Mouse (Mus musculus): Measurements from ENCODE around the gene Efcab11. TPM values are rescaled to one million over a fixed set of nuclear protein-coding genes. Genes with fewer than 3 reads are reported as not detected.
"Not testable (repeated sequence)": the region's sequence is repeated elsewhere in the genome, so short reads cannot be mapped to it uniquely, and the experiment has no call there.

Efcab11 gene
- total RNA-seq, 1 experiment from 2014 or later = 0.96 TPM

DNA sequence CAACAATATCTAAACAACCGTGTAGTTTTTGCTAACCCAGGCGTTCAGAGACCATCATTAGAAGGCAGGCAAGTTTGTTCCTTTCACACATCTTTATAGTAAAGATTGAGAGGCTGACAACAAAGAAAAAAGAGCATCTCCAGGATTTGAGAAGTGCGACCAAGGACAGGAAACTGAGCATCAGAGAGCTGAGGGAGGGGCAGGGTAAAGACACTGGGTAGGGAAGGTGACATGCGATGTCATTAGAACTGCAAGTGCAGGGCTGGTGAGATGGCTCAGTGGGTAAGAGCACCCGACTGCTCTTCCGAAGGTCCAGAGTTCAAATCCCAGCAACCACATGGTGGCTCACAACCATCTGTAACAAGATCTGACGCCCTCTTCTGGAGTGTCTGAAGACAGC is 77.5 kb downstream of the Efcab11 start:
- not testable (repeated sequence) for DNase-seq

DNA sequence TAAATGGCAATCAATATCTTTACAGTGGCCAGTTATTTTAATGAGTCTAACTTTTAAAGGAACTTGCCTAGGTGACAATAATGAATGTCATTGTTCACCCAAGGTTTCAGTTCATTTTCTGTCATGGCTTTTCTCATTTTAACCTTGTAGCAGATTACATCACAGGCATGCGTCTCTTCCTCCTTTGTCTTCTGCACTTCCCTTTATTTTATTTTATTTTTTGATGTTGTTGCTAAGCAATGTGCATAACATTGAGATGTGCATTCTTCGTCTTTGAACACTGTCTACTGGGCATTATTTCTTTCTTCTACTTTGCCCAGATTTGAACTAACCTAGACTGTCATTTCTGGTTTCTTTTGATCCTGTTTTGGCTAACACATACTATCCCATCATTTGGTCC is 88.3 kb downstream of the Efcab11 start:
- DNase-seq = no peak

DNA sequence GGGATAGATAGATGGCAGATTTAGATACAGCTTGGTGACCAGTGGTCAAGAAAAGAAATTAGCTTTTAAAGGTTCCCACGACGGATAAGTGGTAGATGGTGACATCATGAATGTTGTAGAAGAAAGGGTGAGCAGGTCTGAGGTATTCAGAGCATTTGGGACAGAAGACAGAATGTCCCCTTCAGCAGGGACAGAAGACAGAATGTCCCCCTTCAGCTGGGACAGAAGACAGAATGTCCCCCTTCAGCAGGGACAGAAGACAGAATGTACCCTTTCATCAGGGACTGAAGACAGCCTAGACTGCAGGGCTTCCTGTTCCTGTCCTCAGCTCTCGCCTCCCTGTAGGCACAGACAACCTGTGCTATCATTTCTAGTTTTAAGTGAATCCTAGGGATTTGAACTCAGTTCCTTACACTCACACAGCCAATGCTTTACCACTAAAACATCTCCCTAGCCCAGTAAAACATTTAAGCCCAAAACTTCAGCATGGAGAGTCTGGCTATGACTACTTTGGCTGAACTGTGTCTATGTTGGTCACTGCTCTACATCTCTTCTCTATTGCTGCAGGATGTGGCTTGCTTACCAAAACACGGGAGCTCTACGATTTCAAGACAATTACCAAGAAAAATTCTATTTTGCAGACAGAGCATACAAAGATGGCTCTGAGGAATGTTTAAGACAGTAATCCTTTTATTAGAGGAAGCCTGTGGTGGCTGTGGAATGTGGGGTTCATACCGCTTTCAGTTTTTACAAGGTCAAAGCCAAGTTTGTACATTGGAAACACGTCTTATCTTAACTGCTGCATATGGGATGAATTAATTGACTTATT is 89.2 kb downstream of the Efcab11 start:
- no peak for DNase-seq

DNA sequence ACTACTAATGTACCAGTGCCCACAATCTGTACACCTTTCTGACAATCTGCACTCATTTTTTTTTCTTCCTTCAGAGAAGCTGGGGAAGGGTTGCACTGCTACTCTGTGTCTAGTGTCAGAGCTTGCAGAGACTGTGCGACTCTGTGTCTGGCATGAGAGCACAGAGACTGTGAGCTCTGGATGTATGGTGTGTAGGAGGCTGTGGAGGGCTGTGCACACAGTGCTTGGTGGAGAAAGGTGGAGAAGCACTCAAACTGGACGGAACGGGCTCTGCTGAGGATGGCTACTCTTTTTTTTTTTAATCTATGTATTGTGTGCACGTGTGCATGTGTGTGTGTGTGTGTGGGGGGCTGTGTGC is 90.1 kb downstream of the Efcab11 start:
- DNase-seq = no peak

DNA sequence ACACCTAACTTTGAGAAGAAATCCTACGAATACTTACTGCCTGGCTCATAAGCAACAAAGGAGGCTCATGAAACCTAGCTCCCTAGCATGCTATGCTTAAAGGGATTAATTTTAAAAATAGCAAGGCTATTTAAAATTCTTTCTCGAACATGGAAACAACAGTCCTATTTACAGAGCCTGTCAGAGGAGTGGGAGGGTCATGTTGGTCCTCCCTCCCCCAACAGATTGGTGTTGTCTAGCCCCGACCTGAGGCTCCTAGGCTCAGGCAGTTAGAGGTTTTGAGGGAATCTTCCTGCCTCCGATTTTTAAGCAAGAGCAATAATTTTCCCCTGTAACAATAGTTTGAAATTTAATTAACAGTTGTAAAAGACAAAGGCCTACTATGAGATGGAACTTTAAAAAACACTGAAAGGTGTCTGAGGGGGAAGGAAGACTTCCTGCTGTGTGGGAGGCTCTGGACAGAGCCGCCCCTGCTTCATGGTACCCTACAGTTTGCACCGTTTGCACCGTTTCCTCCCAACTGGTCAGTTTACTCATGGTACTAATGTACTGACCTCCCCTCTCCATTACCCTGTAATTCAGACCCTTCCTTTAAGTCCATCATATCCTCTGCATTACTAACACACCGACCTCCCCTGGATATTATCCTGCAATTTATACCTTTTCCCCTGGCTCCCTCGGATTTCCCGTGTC is 90.6 kb downstream of the Efcab11 start:
- DNase-seq = no peak

DNA sequence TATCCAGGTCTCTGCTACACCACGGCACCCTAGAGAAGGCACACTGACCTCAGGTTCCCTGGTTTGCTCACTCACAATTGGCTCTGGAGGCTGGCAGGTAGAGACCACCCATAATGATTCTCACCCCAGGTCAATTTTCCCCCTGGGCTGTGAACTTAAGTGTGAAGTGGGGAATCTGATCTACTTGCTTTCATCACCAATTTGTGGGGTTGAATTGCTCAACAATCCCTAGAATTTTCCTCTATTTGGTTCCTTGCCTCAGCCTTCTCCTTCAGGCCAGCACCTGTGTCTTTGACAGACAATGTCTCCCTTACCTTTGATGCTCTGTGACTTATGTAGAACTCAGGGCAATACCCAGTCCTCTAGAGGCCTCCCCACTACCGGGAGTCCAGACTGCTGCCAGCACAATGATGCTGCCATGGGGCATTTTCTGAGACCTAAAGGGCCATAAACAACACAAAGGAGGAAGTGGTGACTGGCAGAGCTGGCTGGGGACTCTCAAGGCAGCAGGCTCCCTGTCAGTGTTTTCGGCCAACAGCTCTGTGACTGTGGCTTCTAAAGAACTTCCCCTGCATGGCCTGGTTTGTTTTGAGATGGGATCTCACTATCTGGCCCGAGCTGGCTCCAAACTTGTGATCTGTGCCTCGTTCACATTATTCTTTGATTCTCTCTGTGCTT is 94.8 kb downstream of the Efcab11 start:
- DNase-seq = no peak

DNA sequence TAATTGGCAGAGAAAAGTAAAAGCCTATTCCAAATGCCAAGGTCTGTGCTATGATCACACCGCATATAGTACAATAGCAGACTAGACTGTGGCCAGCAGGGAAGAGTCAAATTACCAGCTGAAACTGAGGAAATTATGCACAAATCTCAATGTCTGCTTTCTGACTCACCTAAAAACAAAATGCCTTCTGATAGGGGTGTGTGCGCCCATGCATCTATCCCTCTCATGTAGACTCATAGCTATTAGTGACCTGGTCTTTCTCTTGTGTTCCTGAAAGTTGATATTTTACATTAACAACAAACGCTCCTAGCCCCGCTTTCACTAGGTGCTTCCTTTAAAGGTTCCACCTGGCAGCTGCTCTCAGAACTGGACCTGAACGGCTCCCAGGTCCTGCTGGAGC is 102.5 kb downstream of the Efcab11 start:
- DNase-seq = no peak

DNA sequence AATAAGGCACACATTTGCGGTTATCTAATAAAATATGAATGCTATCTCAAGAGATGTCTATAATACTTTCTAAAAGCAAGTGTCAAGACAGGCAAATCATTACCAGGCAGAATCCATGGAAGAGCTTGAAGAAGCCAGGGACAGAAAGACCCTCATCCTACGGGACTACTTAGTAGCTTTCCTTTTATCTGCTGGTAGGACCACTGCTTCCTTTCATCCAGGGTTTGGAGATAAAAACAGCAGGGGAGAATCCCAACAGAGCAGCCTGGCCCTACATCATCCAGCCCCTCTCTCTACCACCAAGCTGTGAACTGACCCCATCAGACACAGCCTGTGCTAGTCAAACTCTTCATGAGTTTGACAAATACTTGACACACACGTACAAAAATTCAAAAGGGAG is 103.8 kb downstream of the Efcab11 start:
- DNase-seq = no peak

DNA sequence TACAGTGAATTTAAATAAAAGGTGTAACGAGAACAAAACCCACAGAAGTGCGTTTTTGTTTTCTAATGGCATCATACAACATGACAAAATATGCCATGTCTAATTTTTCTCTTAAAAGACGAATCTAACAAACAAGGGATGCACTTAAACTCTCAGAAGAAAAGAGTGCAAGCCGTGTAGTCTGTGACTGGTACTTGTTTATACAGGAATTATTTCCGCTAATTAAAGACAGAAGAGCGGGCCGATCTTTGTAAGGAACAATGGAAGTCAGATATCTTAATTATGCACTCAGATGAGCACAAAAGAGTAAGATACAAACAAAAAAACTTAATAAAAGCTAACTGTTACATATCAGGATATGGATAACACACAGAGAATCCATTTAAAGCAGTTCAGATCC is 104.3 kb downstream of the Efcab11 start:
- no peak for DNase-seq

DNA sequence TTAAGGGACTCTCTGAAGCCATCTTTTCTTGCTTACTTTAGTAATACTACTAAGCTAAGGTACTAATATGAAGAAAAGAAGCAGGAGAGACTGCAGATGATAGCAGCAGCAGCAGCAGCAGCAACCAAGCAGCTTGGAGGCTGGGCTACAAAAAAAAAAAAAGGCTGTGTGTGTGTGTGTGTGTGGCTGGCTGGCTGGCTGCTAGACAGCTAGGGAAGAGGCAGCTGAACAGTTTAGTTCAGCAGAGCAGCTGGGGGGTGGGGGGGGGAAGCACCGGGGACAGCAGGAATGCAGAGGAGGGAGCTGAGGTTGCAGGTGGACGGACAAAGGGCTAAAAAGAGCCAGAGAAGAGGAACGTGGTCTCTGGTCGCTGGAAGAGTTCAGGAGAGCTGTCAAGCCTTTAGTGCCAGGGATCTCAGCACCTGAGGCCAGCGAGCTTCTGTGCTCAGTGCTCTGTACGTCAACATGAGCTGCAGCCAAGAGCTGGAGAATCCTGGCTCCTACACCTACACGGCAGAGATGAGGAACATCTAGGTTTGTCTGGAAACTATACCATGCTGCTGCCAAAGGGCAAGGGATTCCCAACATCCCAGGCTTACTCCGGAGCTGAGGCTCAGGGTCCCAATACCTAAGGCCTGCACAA is 107.6 kb downstream of the Efcab11 start:
- DNase-seq = no peak

DNA sequence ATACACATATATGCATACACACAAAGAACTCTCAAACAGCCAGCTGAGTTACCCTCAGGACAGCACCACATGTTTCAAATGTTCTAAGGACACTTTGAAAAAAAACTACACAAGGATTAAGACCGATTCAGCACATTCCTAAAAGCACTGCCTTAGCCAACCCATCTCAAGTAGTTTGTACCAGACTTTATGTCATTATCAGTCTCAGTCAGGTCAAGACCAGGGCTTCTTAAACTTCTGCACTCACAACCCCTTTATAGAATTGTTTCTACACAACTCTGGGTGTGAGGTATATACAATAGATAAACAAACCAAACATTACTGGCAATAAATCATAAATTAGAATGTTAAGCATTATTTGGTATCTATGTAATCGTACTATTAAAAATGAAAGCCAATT is 109.4 kb downstream of the Efcab11 start:
- no peak for DNase-seq

DNA sequence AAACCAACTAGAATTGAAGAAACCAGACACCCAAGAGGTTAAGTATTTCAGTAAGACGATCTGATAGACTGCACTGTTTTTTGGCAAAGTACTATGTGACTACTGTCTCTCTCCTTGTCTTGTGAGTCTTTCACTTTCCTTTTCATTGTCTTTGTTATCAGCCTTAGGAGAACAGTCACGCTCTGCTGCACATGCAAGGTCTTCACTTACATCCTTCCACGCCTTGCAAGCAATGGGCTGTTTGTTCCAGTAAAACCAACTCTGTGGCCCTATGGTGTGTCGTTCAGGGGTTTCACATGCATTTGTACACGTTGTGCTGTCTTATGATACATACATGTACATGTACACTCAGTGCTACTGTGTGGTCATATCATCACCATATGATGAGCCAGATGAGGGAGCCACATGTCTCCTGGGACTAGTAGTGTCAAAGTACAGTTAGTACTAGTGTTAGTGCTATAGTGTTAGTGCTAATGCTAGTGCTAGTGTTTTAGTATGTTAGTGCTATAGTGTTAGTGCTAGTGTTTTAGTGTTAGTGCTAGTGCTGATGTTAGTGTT is 110.5 kb downstream of the Efcab11 start:
- DNase-seq = no peak

DNA sequence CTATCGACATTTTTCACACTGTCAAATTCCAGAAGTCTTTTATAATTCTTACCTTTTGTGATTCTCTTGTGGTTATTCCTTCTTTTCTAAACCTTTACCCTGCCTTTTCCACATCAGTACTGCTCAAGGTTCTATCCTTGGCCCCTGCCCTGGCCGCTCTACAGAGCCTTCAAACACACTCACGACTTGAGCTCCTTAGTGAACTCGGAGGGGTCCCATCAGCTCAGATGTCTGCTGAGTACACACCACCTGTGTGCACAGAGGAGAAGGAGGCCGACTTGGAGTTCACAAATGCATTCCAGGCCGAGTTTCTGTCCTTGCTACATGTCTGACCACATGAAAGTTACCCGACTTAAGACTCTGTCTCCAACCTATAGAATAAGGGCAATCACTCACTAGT is 113.2 kb downstream of the Efcab11 start:
- no peak for DNase-seq

DNA sequence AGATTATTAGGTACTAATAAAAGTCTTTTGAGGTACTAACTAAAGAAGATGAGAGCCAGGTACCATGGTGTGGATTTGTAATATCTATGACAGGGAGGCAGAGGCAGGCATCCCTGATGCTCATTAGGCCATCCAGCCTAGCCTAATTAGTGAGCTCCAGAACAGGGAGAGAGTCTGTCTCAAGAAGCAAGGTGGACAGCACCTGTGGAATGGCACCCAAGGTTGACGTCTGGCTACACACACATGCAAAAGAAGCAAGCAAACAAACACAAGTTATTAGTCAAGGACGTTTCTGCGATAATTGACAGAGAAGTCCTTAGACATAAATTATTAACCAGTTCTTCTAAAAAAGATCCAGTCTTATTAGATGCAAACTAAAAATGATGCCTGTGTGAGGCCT is 114.6 kb downstream of the Efcab11 start:
- no peak for DNase-seq

DNA sequence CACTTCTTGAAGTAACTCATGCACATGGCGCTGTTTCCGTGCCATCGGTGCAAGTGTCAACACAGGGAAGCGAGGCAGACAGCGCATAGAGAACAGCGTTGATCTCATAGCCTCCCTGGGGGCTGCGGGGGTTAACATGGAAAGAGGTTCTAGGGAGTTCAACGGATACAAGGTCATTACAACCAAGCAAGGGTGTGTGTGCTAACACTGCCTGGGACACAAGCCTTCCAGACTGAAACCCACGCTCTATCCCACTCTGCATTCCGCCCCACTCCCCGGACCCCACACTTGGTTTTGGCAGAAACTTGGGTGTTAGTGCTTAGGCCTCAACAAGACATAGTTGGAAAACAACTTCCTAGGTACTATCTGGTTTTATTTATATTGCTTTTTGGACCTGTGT is 116.5 kb downstream of the Efcab11 start:
- DNase-seq = no peak

DNA sequence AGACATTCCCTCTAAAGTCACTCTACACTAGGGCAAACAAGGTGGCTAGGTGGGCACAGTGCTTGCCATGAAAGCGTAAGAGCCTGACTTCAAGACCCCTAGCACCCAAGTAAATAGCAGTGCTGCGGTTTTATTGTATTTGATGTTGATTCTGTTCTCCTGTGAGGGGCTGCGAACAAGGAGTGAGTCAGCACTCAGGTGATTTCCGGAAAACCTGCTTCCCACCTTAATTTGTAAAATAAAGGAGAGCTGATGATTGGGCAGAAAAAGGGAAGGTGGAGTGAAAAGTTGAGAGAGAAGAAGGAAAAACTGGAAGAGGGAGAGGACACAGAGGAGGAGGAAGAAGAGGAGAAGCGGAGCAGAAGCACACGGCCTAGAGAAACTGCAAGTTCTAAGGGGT is 118.3 kb downstream of the Efcab11 start:
- DNase-seq = no peak

DNA sequence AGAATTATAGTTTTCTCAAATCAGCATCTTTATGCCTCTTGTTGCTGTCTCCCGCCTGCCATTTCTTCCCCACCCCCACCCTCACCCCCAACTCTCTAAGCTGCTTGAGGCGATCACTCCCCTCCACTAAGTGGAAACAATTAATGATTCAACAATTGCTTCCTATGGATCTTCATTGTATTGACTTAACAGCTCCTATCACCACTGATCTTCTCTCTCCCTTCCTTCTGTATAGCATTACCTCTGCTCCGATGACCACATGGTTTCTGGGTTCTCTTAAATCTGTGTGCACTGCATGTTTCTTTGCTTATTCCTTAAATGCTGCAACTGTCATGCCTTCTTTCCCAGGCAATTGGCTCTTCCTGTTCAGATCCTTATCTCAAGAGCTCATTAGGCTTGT is 120.2 kb downstream of the Efcab11 start:
- no peak for DNase-seq

DNA sequence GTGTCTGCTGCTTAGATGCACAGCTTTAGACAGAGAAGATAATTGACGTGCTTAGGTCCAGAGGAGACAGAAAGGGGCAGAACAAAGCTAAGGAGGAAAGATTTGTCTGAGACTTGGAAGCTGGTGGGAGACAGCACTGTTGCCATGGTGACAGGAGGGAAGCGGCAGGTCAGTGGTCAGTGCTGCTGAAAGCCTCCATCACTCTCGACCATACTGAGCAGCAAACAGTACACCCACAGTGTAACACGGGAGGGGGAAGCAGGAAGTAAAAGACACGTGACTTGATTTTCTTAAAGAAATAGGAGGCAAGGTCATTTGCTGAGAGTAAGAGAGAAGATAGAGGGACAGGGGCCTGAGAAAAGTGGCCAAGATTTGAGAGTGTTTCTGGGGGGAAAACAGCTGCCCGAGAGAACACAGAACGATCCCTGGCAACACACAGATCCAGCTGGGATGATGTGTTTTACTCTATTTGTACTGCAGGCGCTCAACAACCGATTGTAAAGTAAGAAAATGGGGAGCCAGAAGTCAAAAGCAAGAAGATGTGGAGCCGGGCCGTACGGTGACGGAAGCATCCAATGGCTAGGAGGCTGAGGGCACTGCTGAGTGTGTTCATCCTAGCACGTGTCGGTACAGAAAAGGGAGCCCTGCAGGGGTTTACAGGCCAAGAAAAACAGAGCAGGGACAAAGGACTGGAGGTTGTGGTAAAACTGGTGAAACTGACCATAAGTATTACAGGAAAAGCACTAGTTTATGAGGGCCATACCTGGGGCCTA is 126.3 kb downstream of the Efcab11 start:
- DNase-seq = no peak

DNA sequence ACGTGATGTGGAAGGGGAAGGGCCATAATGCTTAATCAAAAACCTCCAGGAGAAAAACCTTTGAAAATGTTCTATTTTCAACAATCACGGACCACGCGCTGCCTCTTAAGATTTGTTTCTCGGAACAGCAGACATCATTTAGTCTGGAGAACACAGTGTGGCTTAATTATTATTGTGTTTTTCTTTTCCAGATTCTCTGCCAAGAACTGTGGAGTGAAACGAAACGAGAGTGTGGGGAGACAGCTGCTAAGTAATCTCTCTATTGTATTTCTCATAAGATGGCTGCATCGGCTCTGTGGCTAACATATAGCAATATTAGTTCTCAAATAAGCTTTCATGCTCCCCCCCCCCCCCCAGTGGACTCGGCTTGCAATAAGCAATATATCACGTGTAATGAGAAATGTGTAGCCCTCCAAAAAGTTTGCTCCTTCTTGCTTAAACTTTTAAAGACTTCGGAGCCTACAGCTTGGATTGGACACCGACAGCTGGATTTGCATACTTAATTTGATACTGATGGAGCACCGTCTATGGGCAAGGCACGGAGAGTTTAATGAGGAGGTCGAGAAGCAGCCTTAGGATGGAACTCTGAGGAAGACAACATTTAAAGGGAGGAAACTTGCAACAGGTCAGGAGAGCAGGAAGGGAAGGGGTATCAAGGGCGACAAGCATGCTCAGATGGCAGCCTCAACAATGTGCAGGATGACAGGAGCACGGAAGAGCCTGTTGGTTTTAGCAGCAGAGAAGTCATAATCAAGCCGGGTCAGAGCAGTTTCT is 127.1 kb downstream of the Efcab11 start:
- DNase-seq = no peak

DNA sequence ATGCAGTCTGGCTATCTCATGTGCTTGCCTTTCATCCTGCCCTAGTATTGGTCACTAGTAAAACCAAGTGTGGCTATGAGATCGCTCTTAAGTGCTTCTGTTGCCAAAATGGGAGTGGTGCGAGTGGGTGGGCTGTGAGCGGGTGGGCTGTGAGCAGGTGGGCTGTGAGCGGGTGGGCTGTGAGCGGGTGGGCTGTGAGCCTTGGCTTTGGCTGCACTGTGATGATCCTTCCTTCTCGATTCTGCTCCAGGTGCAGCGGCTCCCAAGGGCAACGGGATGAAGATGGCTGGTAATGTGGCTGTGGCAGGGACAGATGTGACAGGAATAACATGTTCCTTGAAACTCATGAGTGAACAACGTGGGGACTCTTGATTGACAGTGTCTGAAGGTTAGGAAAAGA is 128.0 kb downstream of the Efcab11 start:
- DNase-seq = no peak

DNA sequence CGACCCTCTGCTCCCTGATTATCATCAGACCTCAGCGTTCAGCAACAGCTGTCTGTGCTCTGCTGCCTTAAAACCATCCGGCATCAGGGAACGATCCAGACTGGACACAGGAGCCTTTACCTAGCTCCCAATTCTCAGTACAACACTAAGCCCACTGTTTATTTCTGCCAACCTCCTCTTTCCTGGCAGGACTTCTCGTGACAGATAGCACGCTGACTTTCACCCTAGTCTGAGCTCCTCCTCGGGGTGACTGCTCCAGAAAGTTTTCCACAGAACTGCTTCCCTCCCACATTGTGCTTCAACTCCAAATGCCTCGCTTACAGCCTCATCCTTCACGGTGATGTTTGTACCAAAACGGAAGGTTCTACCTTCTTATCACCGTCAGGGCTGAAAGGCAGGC is 131.3 kb downstream of the Efcab11 start:
- no peak for DNase-seq

All from adrenal gland, postnatal 14 days (tissue).